Mouse (Mus musculus) lung, embryonic 16.5 days (tissue): ENCODE measurements around the gene Gm43720. TPM values are rescaled to one million over a fixed set of nuclear protein-coding genes. Genes with fewer than 3 reads are reported as not detected.

Experiments
- polyA plus RNA-seq: library from polyadenylated mRNA; unstranded; fragments of >200 nt; fragmentation: Nextera tagmentation; extraction: Ambion mirVana; gene quantifications from 2 replicates; pipeline ENCODE4 v1.2.1, GENCODE M21; 2015

Gm43720 gene
- polyA plus RNA-seq, 1 experiment from 2014 or later = 0.19 TPM

Other genes starting within 250 kb of the Gm43720 start
- gene Smok3c, start 226.8 kb downstream of the Gm43720 start, polyA plus RNA-seq = not detected in 2 replicates
- 14.8 and 18.1 TPM in 2 replicates for gene Zkscan1, start 194.9 kb downstream of the Gm43720 start, polyA plus RNA-seq
- gene Zscan21, start 163.1 kb downstream of the Gm43720 start, polyA plus RNA-seq = 57.9 and 61.5 TPM in 2 replicates
- gene Zfp113, start 124.2 kb downstream of the Gm43720 start, polyA plus RNA-seq = 22.8 and 24.0 TPM in 2 replicates
- 292 and 301 TPM in 2 replicates for gene Cops6, start 118.9 kb downstream of the Gm43720 start, polyA plus RNA-seq
- gene Ap4m1, start 108.0 kb downstream of the Gm43720 start, polyA plus RNA-seq = 26.2 and 27.4 TPM in 2 replicates
- gene Mcm7, start 107.5 kb downstream of the Gm43720 start, polyA plus RNA-seq = 180 and 197 TPM in 2 replicates
- 87.3 and 88.8 TPM in 2 replicates for gene Taf6, start 92.5 kb downstream of the Gm43720 start, polyA plus RNA-seq
- 59.5 and 60.5 TPM in 2 replicates for gene Cnpy4, start 92.5 kb downstream of the Gm43720 start, polyA plus RNA-seq
- gene Mblac1, start 85.6 kb downstream of the Gm43720 start, polyA plus RNA-seq = 7.6 and 8.8 TPM in 2 replicates
- not detected in 2 replicates for gene Nxpe5, start 54.1 kb downstream of the Gm43720 start, polyA plus RNA-seq
- gene Lamtor4, start 24.5 kb downstream of the Gm43720 start, polyA plus RNA-seq = 56.7 and 62.1 TPM in 2 replicates
- 3.8 and 6.2 TPM in 2 replicates for gene BC037034, start 15.9 kb downstream of the Gm43720 start, polyA plus RNA-seq
- gene Gal3st4, start 7.1 kb downstream of the Gm43720 start, polyA plus RNA-seq = 1.2 and 1.5 TPM in 2 replicates
- 16.7 and 17.1 TPM in 2 replicates for gene Gpc2, start within 50 bp of the Gm43720 start, polyA plus RNA-seq
- gene Stag3, start 282 bp upstream of the Gm43720 start, polyA plus RNA-seq = 3.5 and 4.4 TPM in 2 replicates
- 0.39 TPM in 1 of 2 replicates, not detected in the other for gene Pvrig, start 62.0 kb upstream of the Gm43720 start, polyA plus RNA-seq
- 32.3 and 32.9 TPM in 2 replicates for gene Zfp157, start 161.5 kb upstream of the Gm43720 start, polyA plus RNA-seq